Mouse (Mus musculus) ZHBTc4 (cell line): ENCODE measurements at regions not wholly inside any gene's neighbourhood (a gene's known extent, or its start where the extent isn't known, plus 50 kb on each side); places are given as distances from the start of the nearest gene placed in this dataset.

Source experiments
- DNase-seq: peaks from one replicate; pipeline ENCODE4 v3.0.0-alpha.2; 2011; ENCODE audit warnings: low read depth, low spot score

- DNase-seq = no peak
Observed at GRCm38 (mm10) chr3:131698070-131698750, 133.6 kb downstream of the Papss1 start.

- no peak for DNase-seq
Observed at GRCm38 (mm10) chr3:131703134-131703533, 138.6 kb downstream of the Papss1 start.

- DNase-seq = no peak
Observed at GRCm38 (mm10) chr3:131713532-131713931, 149.0 kb downstream of the Papss1 start.

GRCm38 (mm10) chr3:131718761-131719160 lies 154.2 kb downstream of the Papss1 start:
- no peak for DNase-seq

GRCm38 (mm10) chr3:131728618-131729017 lies 164.1 kb downstream of the Papss1 start:
- no peak for DNase-seq

- no peak for DNase-seq
Observed at GRCm38 (mm10) chr3:131734226-131734625, 169.7 kb downstream of the Papss1 start.

GRCm38 (mm10) chr3:131737461-131737860 lies 172.9 kb downstream of the Papss1 start:
- no peak for DNase-seq

DNA sequence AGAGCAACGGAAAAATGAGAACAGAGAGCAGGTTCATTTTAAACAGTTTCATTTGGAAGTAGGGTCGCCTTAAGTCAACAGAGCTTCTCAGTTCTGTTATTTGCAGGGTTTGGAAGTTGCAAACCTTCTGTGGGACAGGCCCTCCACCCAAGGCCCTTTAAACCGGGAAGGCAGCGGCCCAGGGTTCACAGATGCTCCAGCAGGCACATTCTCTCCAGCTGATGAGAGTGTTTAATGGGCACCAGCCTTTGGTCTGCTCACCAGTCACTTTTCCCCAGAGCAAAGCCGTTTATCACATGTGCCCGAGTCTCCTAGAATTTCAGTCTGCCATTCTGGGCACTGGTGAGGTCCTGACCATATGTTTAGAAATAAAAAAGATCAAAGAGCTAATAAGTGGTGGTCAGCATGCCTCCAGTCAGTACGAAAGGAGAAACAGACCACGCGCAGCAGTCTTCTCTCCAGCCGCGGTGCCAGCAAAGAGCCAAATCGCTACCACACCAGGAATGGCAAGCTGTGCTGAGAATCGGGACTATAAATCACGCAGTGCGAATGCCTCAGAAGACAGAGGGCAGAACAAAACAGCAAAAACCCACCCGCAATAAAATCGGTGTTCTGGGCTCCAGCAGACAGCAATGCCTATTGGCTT lies 173.5 kb downstream of the Papss1 start:
- no peak for DNase-seq

DNA sequence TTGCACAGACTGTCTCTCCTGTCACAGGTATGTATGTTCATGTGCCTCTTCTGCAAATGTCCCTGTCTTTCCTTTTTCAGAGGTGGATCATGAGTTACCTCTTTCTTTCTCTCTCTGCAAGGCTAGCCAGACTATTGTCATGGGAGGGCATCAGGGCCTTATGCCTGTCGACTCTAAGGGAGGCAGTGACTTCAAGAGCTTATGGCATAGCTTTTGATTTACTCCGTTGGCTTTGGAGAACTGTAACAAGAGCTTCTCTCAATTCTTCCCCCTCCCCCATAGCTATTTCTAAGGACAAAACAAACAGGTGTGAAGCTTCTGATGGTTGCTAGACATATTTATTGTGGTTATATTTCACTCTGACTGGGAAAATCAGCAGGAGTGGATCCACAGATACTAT lies 191.0 kb downstream of the Papss1 start:
- DNase-seq = no peak

DNA sequence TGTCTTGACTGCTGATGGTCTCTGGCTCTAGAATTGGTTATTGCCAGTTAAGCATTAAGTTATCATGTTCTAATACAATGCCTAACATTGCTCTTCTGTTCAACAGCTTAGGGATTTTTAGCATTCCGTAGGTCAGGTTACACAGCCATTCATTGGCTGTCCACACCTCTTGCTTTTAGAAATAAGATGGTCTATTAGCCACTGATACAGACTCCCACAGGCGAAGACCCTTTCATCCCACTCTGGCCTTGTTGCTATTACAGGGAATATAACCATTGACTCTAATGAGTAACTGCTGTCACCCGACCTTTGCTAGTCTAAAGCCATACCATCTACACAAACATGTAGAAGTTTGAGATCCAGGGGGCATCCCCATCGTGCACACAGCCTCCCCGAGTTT lies 191.6 kb downstream of the Papss1 start:
- no peak for DNase-seq

DNA sequence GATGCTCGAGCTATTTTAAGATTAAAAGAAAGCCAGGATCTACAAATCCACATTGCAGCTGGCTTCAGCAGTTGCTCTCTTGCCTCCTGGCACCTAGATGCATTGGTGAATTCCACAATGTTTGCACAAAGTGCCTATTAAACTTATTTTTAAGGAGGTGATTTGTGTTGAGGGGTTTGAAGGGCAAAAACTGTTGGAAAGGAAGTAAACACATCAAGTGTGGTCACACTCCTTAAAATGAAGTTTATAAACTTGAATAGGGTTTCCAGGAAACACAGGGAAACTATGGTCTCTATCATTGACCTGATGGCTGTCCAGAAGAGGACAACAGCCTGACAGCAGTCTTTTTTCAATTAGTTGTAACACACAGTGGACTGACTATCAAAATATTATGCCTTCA lies 205.4 kb downstream of the Papss1 start:
- DNase-seq = no peak

DNA sequence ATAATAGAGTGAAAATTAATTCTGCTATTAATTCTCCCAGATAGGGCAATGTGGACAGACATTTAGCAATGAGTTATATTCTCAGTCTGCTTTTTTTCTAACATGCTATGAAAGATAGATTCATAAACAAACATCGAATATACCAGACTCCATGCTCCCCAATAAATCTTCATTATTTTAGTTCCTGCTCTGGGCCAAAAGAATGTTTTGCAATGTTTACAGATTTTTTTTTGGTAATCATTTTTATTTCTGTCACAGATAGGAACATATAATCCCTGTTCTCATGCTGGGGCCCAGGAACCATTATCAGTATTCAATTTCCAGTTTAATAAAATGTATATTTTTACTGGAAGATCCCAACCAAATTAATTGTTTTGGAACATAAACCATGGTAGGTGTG lies 205.9 kb downstream of the Papss1 start:
- no peak for DNase-seq

GRCm38 (mm10) chr3:131771863-131772546 lies 207.4 kb downstream of the Papss1 start:
- no peak for DNase-seq

DNA sequence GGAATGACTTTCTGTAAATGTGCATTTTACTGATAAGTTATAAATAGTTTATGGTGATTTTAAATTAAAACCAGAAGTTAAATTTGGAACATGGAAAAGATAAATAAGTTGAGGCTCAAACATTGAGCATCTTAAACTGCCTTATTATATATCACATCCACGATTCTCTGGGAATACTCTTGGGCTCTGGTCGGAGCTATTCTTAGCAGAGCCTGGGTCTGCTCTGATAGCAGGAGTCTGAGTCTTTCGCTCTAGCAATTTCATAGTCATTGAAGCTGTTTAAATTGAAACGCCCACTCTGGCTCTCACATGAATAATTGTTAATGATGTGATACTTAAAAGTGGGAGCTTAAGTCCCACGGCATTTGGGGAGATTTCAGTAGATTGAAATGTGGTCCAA lies 208.0 kb downstream of the Papss1 start:
- DNase-seq = no peak

- DNase-seq = no peak
Observed at GRCm38 (mm10) chr3:131775431-131775830, 210.9 kb downstream of the Papss1 start.

DNA sequence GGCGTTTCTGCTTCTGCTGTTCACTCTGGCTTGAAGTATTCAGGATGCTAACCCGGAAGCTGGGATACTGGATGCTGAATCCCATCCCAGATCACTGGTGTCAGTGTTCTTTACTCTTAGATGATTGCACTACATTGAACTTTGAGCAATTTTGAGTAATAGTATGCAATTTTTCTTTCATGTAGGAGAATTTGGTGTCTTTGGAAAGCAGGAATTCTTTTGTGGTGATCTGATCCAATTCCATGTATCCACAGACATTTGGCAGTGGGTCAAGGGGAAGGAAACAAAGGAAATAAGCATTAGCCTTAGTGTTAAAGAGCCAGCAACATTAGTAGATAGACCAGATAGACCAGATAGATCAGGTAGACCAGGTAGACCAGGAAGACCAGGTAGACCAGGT lies 212.1 kb downstream of the Papss1 start:
- no peak for DNase-seq

DNA sequence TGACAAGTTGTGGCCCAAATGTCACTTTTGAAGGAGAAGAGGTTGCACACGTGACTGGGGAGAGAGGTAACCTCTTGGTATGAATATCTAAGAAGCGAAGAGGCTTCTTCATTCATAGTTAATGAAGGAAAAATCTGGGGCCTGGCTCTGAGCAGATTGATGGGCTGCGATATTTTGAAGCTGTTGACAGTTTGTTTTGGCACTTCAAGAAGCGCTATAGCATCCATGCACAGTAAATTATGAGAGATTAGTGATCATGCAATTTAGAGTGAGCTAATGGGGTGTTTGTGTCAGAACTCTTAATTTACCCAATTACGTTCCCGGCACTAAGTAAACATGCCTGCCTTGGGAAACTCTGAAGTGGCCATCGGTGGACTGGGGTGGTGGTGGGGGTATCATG lies 215.2 kb downstream of the Papss1 start:
- no peak for DNase-seq

GRCm38 (mm10) chr3:131785524-131785923 lies 221.0 kb downstream of the Papss1 start:
- no peak for DNase-seq

- no peak for DNase-seq
Observed at GRCm38 (mm10) chr3:131788321-131788720, 223.8 kb downstream of the Papss1 start.

DNA sequence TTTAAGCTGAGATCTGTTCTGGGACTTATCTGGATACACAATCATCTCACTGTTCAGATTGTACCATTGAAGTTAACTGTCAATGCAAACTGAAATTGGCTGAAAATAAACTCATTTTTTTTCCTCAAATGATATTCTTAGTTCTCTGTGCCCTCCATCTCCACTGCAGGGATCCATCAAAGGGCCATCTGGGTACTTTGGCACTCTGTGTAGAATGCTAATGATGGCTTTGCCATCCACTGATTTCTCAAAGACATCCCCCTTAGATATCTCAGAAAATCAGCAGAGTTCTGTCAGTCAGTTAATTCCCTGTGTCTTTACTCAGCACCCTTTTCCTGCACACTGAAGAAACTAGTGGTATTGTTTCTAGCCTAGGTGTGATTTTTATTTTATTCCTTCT lies 224.6 kb downstream of the Papss1 start:
- no peak for DNase-seq

DNA sequence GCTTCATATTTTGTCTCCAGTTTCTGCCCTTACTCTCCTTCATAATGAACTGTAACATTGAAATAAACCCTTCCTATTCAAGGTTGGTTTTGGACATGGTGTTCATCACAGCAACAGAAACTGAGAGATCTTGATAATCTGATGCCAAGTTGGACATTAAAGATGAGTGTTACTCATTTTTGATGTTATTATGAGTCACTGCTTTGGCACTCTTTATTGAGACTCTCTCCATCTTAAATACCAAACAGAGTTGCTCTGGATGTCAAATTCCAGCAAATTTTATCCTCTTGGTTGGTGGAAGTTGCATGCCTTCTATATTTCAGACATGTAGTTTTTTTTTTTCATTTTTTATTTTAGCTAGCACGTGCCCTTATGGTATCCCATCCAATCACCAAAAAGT lies 229.5 kb downstream of the Papss1 start:
- DNase-seq = no peak

DNA sequence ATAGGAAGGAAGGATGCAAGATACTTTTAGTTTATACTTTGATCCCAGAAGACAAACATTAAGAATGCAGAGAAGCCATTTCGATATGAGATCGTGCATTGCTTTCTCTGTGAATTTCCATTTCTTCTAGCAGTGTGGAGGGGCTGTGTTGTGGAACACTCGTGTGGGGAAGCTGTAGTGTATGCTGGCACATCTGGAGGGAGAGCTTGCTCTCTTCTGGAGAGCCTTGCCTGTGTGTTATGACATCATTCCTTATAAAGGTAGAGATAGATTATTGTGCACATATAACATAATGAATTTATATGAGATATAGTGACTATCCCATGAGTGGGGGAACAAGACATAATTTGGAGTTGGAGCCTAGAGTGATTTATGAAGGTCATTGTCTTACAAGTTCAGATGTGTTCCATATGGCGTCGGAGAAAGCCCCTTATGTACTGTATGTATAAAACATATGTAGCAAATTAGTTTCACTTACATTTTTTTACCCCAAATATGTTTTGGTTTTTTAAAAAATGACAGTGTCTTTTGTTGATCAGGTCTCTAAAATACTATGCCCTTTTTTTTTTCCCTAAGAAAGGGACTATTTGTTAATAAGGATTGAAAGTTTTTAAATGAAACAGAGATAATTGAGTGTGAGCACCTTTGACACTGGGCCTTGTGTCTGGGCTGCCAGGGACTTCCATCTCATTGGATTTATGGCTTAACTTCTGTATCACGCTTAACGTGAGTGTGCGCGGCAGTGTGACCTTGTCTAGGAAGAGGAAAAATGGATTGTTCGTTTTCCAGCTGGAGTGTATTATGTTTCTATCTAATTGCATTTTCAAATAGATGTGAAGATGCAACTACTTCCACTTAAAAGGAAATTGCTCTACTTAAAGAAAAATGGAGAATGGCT lies 230.8 kb downstream of the Papss1 start:
- DNase-seq = no peak
